Mouse (Mus musculus) CD4-positive, CD25-positive, alpha-beta regulatory T cell, adult 4 months (primary cell): ENCODE results near the gene Cilp2. TPM values are rescaled to one million over a fixed set of nuclear protein-coding genes. Genes with fewer than 3 reads are reported as not detected.

Source experiments
- ATAC-seq: one replicate; pipeline ENCODE4 v1.8.0; 2017
- polyA plus RNA-seq, 2 experiments: library from polyadenylated mRNA; unstranded; fragments of 100-300 nt; shearing (Covaris generic); gene quantifications; one replicate each; pipeline ENCODE4 v1.2.1; 2017

Cilp2 gene
- polyA plus RNA-seq = not detected

GRCm38 (mm10) chr8:69887289-69888243 lies at the start of gene Cilp2:
TSS of gene Cilp2 (minus strand) at chr8:69887687.
- peak; percentile 45 for ATAC-seq

GRCm38 (mm10) chr8:69936050-69936794 lies 48.7 kb upstream of the Cilp2 start:
- ATAC-seq = no peak

GRCm38 (mm10) chr8:69935431-69935830 lies 47.9 kb upstream of the Cilp2 start:
- ATAC-seq = no peak

GRCm38 (mm10) chr8:69934582-69934981 lies 47.1 kb upstream of the Cilp2 start:
- no peak for ATAC-seq

GRCm38 (mm10) chr8:69933811-69934210 lies 46.3 kb upstream of the Cilp2 start:
- ATAC-seq = peak; percentile 42

- ATAC-seq = no peak
These were observed 39.4 kb upstream of the Cilp2 start for GRCm38 (mm10) chr8:69926901-69927300.

GRCm38 (mm10) chr8:69923986-69924385 lies 36.5 kb upstream of the Cilp2 start:
- ATAC-seq = no peak

GRCm38 (mm10) chr8:69921141-69921540 lies 33.7 kb upstream of the Cilp2 start:
- ATAC-seq = no peak

GRCm38 (mm10) chr8:69919876-69920662 lies 32.6 kb upstream of the Cilp2 start:
- peak; percentile 90 for ATAC-seq

GRCm38 (mm10) chr8:69919010-69919409 lies 31.5 kb upstream of the Cilp2 start:
- peak; percentile 68 for ATAC-seq

GRCm38 (mm10) chr8:69918506-69918905 lies 31.0 kb upstream of the Cilp2 start:
- peak; percentile 5 for ATAC-seq

GRCm38 (mm10) chr8:69915748-69916147 lies 28.3 kb upstream of the Cilp2 start:
- ATAC-seq = no peak

GRCm38 (mm10) chr8:69914526-69914925 lies 27.0 kb upstream of the Cilp2 start:
- ATAC-seq = no peak

- ATAC-seq = no peak
These were observed 25.1 kb upstream of the Cilp2 start for GRCm38 (mm10) chr8:69912478-69913074.

- no peak for ATAC-seq
These were observed 24.4 kb upstream of the Cilp2 start for GRCm38 (mm10) chr8:69911917-69912316.

- ATAC-seq = no peak
These were observed 19.6 kb upstream of the Cilp2 start for GRCm38 (mm10) chr8:69907106-69907505.

- ATAC-seq = no peak
These were observed 18.8 kb upstream of the Cilp2 start for GRCm38 (mm10) chr8:69906260-69906659.

GRCm38 (mm10) chr8:69904096-69904495 lies 16.6 kb upstream of the Cilp2 start:
- no peak for ATAC-seq

- peak; percentile 69 for ATAC-seq
These were observed 15.6 kb upstream of the Cilp2 start for GRCm38 (mm10) chr8:69903063-69903542.

- peak; percentile 42 for ATAC-seq
These were observed 14.9 kb upstream of the Cilp2 start, which contains the start of the genes Tssk6, Ndufa13 and Yjefn3 for GRCm38 (mm10) chr8:69902163-69903062. TSS of gene Tssk6 (plus strand) at chr8:69902184. TSS of gene Ndufa13 (minus strand) at chr8:69902558. TSS of gene Yjefn3 (minus strand) at chr8:69902712.
